In genomic region chr7:82924092-82924491, GRCm38 (mm10) we compare ENCODE assay signal across 17 mouse cellular contexts. TPM values are rescaled to one million over a fixed set of nuclear protein-coding genes. Genes with fewer than 3 reads are reported as not detected.
DNase-seq lines count a peak whose midpoint lies in the region; ATAC-seq and TF ChIP-seq lines count a peak whose summit lies in the region.
"Had no signal": no experiment of that assay in that cellular context is flagged by ENCODE, and none has a peak within 500 bp of the region (broad histone marks: within the 10 kb centered on the region; RNA-seq: fewer than 3 reads in every experiment).

No protein-coding gene starts in this region.

- no peak for DNase-seq in forebrain, postnatal 0 days
- DNase-seq in lung, embryonic 14.5 days: no peak
- no peak for DNase-seq in lung, postnatal 4 days
- no peak for DNase-seq in limb, embryonic 14.5 days (ENCODE audit: low spot score)
- DNase-seq: cerebellum, adult 2 months; kidney, adult 11 months; liver, embryonic 13.5 days; midbrain, embryonic 14.5 days; spleen, adult 18-20 months; thymus, adult 18-20 months had no signal

- no peaks in the 10 kb centered on the region for H3K36me3 ChIP-seq in forebrain, postnatal 0 days (ENCODE audit: insufficient read depth)
- no peaks in the 10 kb centered on the region for H3K36me3 ChIP-seq in forebrain, embryonic 13.5 days (ENCODE audit: poor library complexity, severe bottlenecking)
- H3K36me3 ChIP-seq in lung, embryonic 14.5 days (ENCODE audit: insufficient read depth): no peaks in the 10 kb centered on the region
- no peaks in the 10 kb centered on the region for H3K36me3 ChIP-seq in embryonic facial prominence, embryonic 13.5 days
- H3K36me3 ChIP-seq in limb, embryonic 14.5 days (ENCODE audit: control insufficient read depth, insufficient read depth, low read length): no peaks in the 10 kb centered on the region
- H3K36me3 ChIP-seq: liver, embryonic 13.5 days had no signal

- no peak overlapping the region; the same call in 1 of the 2 replicates for H3K27ac ChIP-seq in forebrain, postnatal 0 days (ENCODE audit: low read depth, low read length)
- H3K27ac ChIP-seq in forebrain, embryonic 13.5 days: no peak overlapping the region
- peak overlapping the region; percentile 46; the same call in 1 of the 2 replicates for H3K27ac ChIP-seq in lung, embryonic 14.5 days (ENCODE audit: low read depth)
- peak overlapping the region; percentile 77; the same call in 1 of the 2 replicates for H3K27ac ChIP-seq in embryonic facial prominence, embryonic 13.5 days
- H3K27ac ChIP-seq in limb, embryonic 14.5 days (replicated peaks; ENCODE audit: low read depth, low read length): peak overlapping the region; percentile 48
- H3K27ac ChIP-seq: hindbrain, embryonic 14.5 days; kidney, postnatal 0 days; liver, embryonic 13.5 days had no signal

- no peaks in the 10 kb centered on the region for H3K27me3 ChIP-seq in forebrain, postnatal 0 days (ENCODE audit: insufficient read depth, low read length)
- H3K27me3 ChIP-seq in forebrain, embryonic 13.5 days: no peaks in the 10 kb centered on the region
- H3K27me3 ChIP-seq in lung, embryonic 14.5 days (ENCODE audit: insufficient read depth, low read length): no peaks in the 10 kb centered on the region
- no peaks in the 10 kb centered on the region for H3K27me3 ChIP-seq in embryonic facial prominence, embryonic 13.5 days
- no peaks in the 10 kb centered on the region for H3K27me3 ChIP-seq in limb, embryonic 14.5 days (ENCODE audit: control insufficient read depth, insufficient read depth, low read length)
- H3K27me3 ChIP-seq: CH12.LX; liver, embryonic 13.5 days had no signal

- H3K4me3 ChIP-seq in forebrain, postnatal 0 days (ENCODE audit: low read depth, low read length): no peak overlapping the region
- no peak overlapping the region for H3K4me3 ChIP-seq in forebrain, embryonic 13.5 days
- no peak overlapping the region for H3K4me3 ChIP-seq in lung, embryonic 14.5 days (ENCODE audit: low read depth, low read length)
- H3K4me3 ChIP-seq in embryonic facial prominence, embryonic 13.5 days: no peak overlapping the region
- H3K4me3 ChIP-seq in limb, embryonic 14.5 days (replicated peaks; ENCODE audit: low read length): no peak overlapping the region
- H3K4me3 ChIP-seq: liver, embryonic 13.5 days; myocyte had no signal

- no peak overlapping the region for H3K9ac ChIP-seq in forebrain, postnatal 0 days
- H3K9ac ChIP-seq in forebrain, embryonic 13.5 days: no peak overlapping the region
- no peak overlapping the region for H3K9ac ChIP-seq in lung, embryonic 14.5 days
- no peak overlapping the region for H3K9ac ChIP-seq in embryonic facial prominence, embryonic 13.5 days
- H3K9ac ChIP-seq in limb, embryonic 14.5 days (ENCODE audit: low read depth, low read length, severe bottlenecking): no peak overlapping the region
- H3K9ac ChIP-seq: hindbrain, embryonic 14.5 days; liver, embryonic 13.5 days had no signal

- peak; percentile 49 for ATAC-seq in forebrain, postnatal 0 days
- ATAC-seq in forebrain, embryonic 13.5 days: no peak; the same call in 1 of the 2 replicates
- ATAC-seq in lung, embryonic 14.5 days (ENCODE audit: insufficient read depth): no peak
- ATAC-seq in embryonic facial prominence, embryonic 13.5 days (ENCODE audit: insufficient number of reproducible peaks, insufficient read depth, low FRiP score, low TSS enrichment, low read depth): no peak
- ATAC-seq in limb, embryonic 14.5 days (ENCODE audit: low FRiP score, low read depth): no peak
- no peak for ATAC-seq in megakaryocyte-erythroid progenitor cell, adult 5-6 weeks (replicated peaks; ENCODE audit: low FRiP score, low TSS enrichment, poor library complexity, severe bottlenecking)

- no peaks in the 10 kb centered on the region for H3K4me1 ChIP-seq in forebrain, postnatal 0 days (ENCODE audit: insufficient read depth)
- no peaks in the 10 kb centered on the region for H3K4me1 ChIP-seq in forebrain, embryonic 13.5 days
- H3K4me1 ChIP-seq in lung, embryonic 14.5 days (ENCODE audit: insufficient read depth): no peaks in the 10 kb centered on the region
- peaks cover 9% of the 10 kb centered on the region for H3K4me1 ChIP-seq in embryonic facial prominence, embryonic 13.5 days
- peaks cover 8% of the 10 kb centered on the region for H3K4me1 ChIP-seq in limb, embryonic 14.5 days (ENCODE audit: control insufficient read depth, insufficient read depth, low read length)
- H3K4me1 ChIP-seq: liver, embryonic 13.5 days had no signal

- H3K9me3 ChIP-seq in forebrain, postnatal 0 days (ENCODE audit: low read length): no peaks in the 10 kb centered on the region
- H3K9me3 ChIP-seq in forebrain, embryonic 13.5 days (replicated peaks): no peaks in the 10 kb centered on the region
- no peaks in the 10 kb centered on the region for H3K9me3 ChIP-seq in lung, embryonic 14.5 days (ENCODE audit: low read depth, low read length)
- no peaks in the 10 kb centered on the region for H3K9me3 ChIP-seq in embryonic facial prominence, embryonic 13.5 days
- H3K9me3 ChIP-seq in limb, embryonic 14.5 days (ENCODE audit: control insufficient read depth, low read length): no peaks in the 10 kb centered on the region
- H3K9me3 ChIP-seq: liver, embryonic 13.5 days had no signal

- no peak for TF ChIP-seq POLR2A in limb, embryonic 14.5 days (IDR thresholded peaks at IDR 0.05; ENCODE audit: borderline replicate concordance, extremely low read depth, insufficient read depth, insufficient read length)

- TF ChIP-seq CTCF in forebrain, postnatal 0 days (IDR thresholded peaks at IDR 0.05; ENCODE audit: low read depth): no peak
- TF ChIP-seq CTCF in lung, embryonic 14.5 days (IDR thresholded peaks at IDR 0.05; ENCODE audit: low read depth): no peak

- 59% methylated on average over 3 of the region's 3 CpGs for WGBS in forebrain, postnatal 0 days
- 96% methylated on average over 3 of the region's 3 CpGs for WGBS in forebrain, embryonic 13.5 days
- WGBS in lung, embryonic 14.5 days: 46% methylated on average over 3 of the region's 3 CpGs
- 40% methylated on average over 3 of the region's 3 CpGs for WGBS in embryonic facial prominence, embryonic 13.5 days
- 52% methylated on average over 3 of the region's 3 CpGs for WGBS in limb, embryonic 14.5 days

- H3K4me2 ChIP-seq in forebrain, postnatal 0 days (ENCODE audit: low read depth): no peak overlapping the region
- H3K4me2 ChIP-seq in forebrain, embryonic 13.5 days: no peak overlapping the region
- no peak overlapping the region for H3K4me2 ChIP-seq in lung, embryonic 14.5 days
- peak overlapping the region; percentile 30; the same call in 1 of the 2 replicates for H3K4me2 ChIP-seq in embryonic facial prominence, embryonic 13.5 days
- no peak overlapping the region for H3K4me2 ChIP-seq in limb, embryonic 14.5 days (replicated peaks; ENCODE audit: low read depth, low read length, severe bottlenecking)
- H3K4me2 ChIP-seq: hindbrain, embryonic 14.5 days; liver, embryonic 13.5 days had no signal

RNA-seq across cellular contexts. Expression of gene Mex3b, which starts 57.0 kb away (rescaled TPM):
- 111 and 141 TPM in 2 replicates for total RNA-seq in forebrain, postnatal 0 days (2014; rRNA removed)
- polyA plus RNA-seq in forebrain, postnatal 0 days (2015; fragmentation: Nextera tagmentation; extraction: Ambion mirVana): 22.8 and 24.5 TPM in 2 replicates
- 42.2 and 45.8 TPM in 2 replicates for polyA plus RNA-seq in forebrain, embryonic 13.5 days (2015; fragmentation: Nextera tagmentation; extraction: Ambion mirVana)
- polyA plus RNA-seq in lung, embryonic 14.5 days (2014; fragmentation: Nextera tagmentation; extraction: Ambion mirVana): 17.4 and 17.6 TPM in 2 replicates
- 35.9 and 37.1 TPM in 2 replicates for polyA plus RNA-seq in embryonic facial prominence, embryonic 13.5 days (2015; fragmentation: Nextera tagmentation; extraction: Ambion mirVana)
- 83.8 and 129 TPM in 2 replicates for polyA plus RNA-seq in limb, embryonic 14.5 days (2012; rRNA removed)
- 29.8 and 34.3 TPM in 2 replicates for polyA plus RNA-seq in limb, embryonic 14.5 days (2014; fragmentation: Nextera tagmentation; extraction: Ambion mirVana)
- 2.6 and 3.1 TPM in 2 replicates for total RNA-seq in megakaryocyte-erythroid progenitor cell, adult 5-6 weeks (2014; fragmentation: Nextera tagmentation)
- total RNA-seq in megakaryocyte-erythroid progenitor cell, adult 5-6 weeks (2017): 8.4 and 9.8 TPM in 2 replicates

Comparison
In these comparisons a context has a peak if more than half of its experiments do, and no peak if none do; other contexts are left out.
1. H3K27ac ChIP-seq: peak in lung, embryonic 14.5 days (single experiment), embryonic facial prominence, embryonic 13.5 days (single experiment) and limb, embryonic 14.5 days (single experiment); none in forebrain, postnatal 0 days (single experiment) and forebrain, embryonic 13.5 days (single experiment).